Mouse (Mus musculus): ENCODE results near the gene Mapk7.

Gene Mapk7

GRCm38 (mm10) chr11:61465422-61465821 is 28.8 kb downstream of the Mapk7 start:
- no peak for DNase-seq (ENCODE audit: low read depth, low spot score)

- DNase-seq (ENCODE audit: low read depth, low spot score): no peak
Observed at GRCm38 (mm10) chr11:61464071-61464470, 30.1 kb downstream of the Mapk7 start.

GRCm38 (mm10) chr11:61449499-61450292 is 44.5 kb downstream of the Mapk7 start:
- DNase-seq (ENCODE audit: low read depth, low spot score): no peak

GRCm38 (mm10) chr11:61448599-61449225 is 45.5 kb downstream of the Mapk7 start:
- no peak for DNase-seq (ENCODE audit: low read depth, low spot score)

- DNase-seq (ENCODE audit: low read depth, low spot score): no peak
Observed at GRCm38 (mm10) chr11:61448041-61448440, 46.2 kb downstream of the Mapk7 start.

GRCm38 (mm10) chr11:61447296-61447695 is 46.9 kb downstream of the Mapk7 start:
- no peak for DNase-seq (ENCODE audit: low read depth, low spot score)

- no peak for DNase-seq (ENCODE audit: low read depth, low spot score)
Observed at GRCm38 (mm10) chr11:61443807-61444206, 50.4 kb downstream of the Mapk7 start.

GRCm38 (mm10) chr11:61441670-61442069 is 52.5 kb downstream of the Mapk7 start:
- no peak for DNase-seq (ENCODE audit: low read depth, low spot score)

GRCm38 (mm10) chr11:61440416-61440815 is 53.8 kb downstream of the Mapk7 start:
- no peak for DNase-seq (ENCODE audit: low read depth, low spot score)

GRCm38 (mm10) chr11:61439170-61439569 is 55.0 kb downstream of the Mapk7 start:
- no peak for DNase-seq (ENCODE audit: low read depth, low spot score)

All from retina, adult 2 months (tissue).